16 mouse cellular contexts compared by ENCODE assay signal in genomic region chr5:4816981-4817380, GRCm38 (mm10).
"Had no signal": no experiment of that assay in that cellular context is flagged by ENCODE, and none has a peak within 500 bp of the region (broad histone marks: within the 10 kb centered on the region; RNA-seq: fewer than 3 reads in every experiment).

No protein-coding gene starts in this region.

- H3K9me3 ChIP-seq: limb, embryonic 12.5 days; liver, embryonic 13.5 days; lung, embryonic 15.5 days had no signal

- H3K27ac ChIP-seq: left cerebral cortex, adult 2 months; limb, embryonic 12.5 days; liver, embryonic 13.5 days; lung, embryonic 15.5 days; macrophage; stomach, postnatal 0 days had no signal

- H3K9ac ChIP-seq: limb, embryonic 12.5 days; liver, embryonic 13.5 days; liver, postnatal 0 days; lung, embryonic 15.5 days had no signal

- H3K36me3 ChIP-seq: limb, embryonic 12.5 days; liver, embryonic 13.5 days; lung, embryonic 15.5 days had no signal

- H3K27me3 ChIP-seq: limb, embryonic 12.5 days; liver, embryonic 13.5 days; lung, embryonic 15.5 days; megakaryocyte, embryonic 14.5 days had no signal

- H3K4me2 ChIP-seq: limb, embryonic 12.5 days; liver, embryonic 13.5 days; lung, embryonic 15.5 days; midbrain, embryonic 11.5 days had no signal

- H3K4me3 ChIP-seq: left cerebral cortex, adult 2 months; limb, embryonic 12.5 days; liver, embryonic 13.5 days; lung, embryonic 15.5 days; megakaryocyte, embryonic 14.5 days had no signal

- H3K4me1 ChIP-seq: liver, embryonic 13.5 days; megakaryocyte, embryonic 14.5 days had no signal

- DNase-seq: kidney, postnatal 10 days; kidney, postnatal 4 days; liver; liver, embryonic 13.5 days; liver, postnatal 0 days; lung, postnatal 14 days; right cerebral cortex, postnatal 25 days; thymus, postnatal 4 days had no signal

- ATAC-seq: liver, postnatal 0 days; midbrain, embryonic 16.5 days had no signal
